18 mouse cellular contexts compared by ENCODE assay signal in the genomic region with DNA sequence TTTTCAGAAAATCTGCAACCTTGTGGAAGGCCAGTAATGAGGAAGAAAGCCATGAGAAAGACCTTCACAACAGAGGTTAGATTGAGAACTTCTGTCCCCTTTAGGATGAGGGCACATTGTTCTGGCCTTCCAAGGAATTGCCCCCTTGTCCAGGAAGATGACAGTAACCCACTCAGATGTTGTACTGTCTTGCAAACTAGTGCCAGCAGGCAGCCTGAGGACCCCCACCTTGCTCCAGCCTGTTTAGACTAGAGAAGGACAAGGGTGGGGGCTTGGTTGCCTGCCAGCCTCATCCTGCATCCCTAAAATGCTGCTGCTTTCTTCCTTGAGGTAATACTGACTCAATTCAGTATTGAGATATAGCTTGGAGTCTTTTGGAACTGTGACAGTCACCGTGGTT.
"Had no signal": no experiment of that assay in that cellular context is flagged by ENCODE, and none has a peak within 500 bp of the region (broad histone marks: within the 10 kb centered on the region; RNA-seq: fewer than 3 reads in every experiment).

No protein-coding gene starts in this region.

- H3K9me3 ChIP-seq: limb, embryonic 10.5 days; limb, embryonic 13.5 days; liver, embryonic 13.5 days; midbrain, embryonic 12.5 days; neural tube, embryonic 13.5 days had no signal

- H3K4me3 ChIP-seq: layer of hippocampus, adult 2 months; limb, embryonic 10.5 days; limb, embryonic 13.5 days; liver, embryonic 13.5 days; midbrain, embryonic 12.5 days; myocyte; neural tube, embryonic 13.5 days had no signal

- H3K36me3 ChIP-seq: limb, embryonic 10.5 days; limb, embryonic 13.5 days; liver, embryonic 13.5 days; midbrain, embryonic 12.5 days; neural tube, embryonic 13.5 days had no signal

- H3K27ac ChIP-seq: kidney, postnatal 0 days; layer of hippocampus, adult 2 months; limb, embryonic 10.5 days; limb, embryonic 13.5 days; liver, embryonic 13.5 days; midbrain, embryonic 12.5 days; neural tube, embryonic 13.5 days; stomach, postnatal 0 days had no signal

- ATAC-seq: midbrain, embryonic 16.5 days had no signal

- H3K9ac ChIP-seq: limb, embryonic 13.5 days; liver, embryonic 13.5 days; midbrain, embryonic 12.5 days; neural tube, embryonic 13.5 days had no signal

- DNase-seq: kidney, adult 2 months; kidney, postnatal 25 days; layer of hippocampus, adult 9-11 months; liver; liver, embryonic 13.5 days; lung, adult 2 months; lung, postnatal 14 days; lung, postnatal 4 days; thymus, postnatal 36 days had no signal

- H3K4me1 ChIP-seq: limb, embryonic 10.5 days; limb, embryonic 13.5 days; liver, embryonic 13.5 days; midbrain, embryonic 12.5 days; neural tube, embryonic 13.5 days had no signal

- H3K4me2 ChIP-seq: limb, embryonic 13.5 days; liver, embryonic 13.5 days; midbrain, embryonic 12.5 days; neural tube, embryonic 13.5 days had no signal

- H3K27me3 ChIP-seq: limb, embryonic 13.5 days; liver, embryonic 13.5 days; midbrain, embryonic 12.5 days; neural tube, embryonic 13.5 days had no signal
